ENCODE assay signal across 11 mouse cellular contexts in the genomic region with DNA sequence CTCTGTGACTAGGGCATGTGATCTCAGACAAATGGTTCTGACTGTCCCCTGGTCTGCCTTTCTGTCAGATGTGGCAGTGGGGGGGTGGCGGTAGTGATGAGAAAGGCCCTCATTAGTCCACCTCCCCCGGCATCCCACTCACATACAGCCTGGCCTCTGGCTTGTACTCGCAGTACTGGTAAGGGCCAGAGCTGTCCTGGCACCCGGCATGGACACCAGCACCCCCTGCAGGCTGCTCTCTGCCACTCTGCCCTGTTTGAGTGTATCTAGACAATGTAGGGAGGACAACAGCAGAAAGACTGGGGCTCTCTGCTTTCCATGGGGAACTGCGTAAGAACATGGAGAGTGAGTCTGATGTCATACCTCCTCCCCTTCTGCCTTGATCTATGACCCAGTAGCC. TPM values are rescaled to one million over a fixed set of nuclear protein-coding genes. Genes with fewer than 3 reads are reported as not detected.
DNase-seq lines count a peak whose midpoint lies in the region; ATAC-seq and TF ChIP-seq lines count a peak whose summit lies in the region.
"Had no signal": no experiment of that assay in that cellular context is flagged by ENCODE, and none has a peak within 500 bp of the region (broad histone marks: within the 10 kb centered on the region; RNA-seq: fewer than 3 reads in every experiment).

No protein-coding gene starts in this region.

- 87% methylated on average over 5 of the region's 5 CpGs for WGBS in liver, adult 2 months
- WGBS in liver, embryonic 11.5 days: 75% methylated on average over 5 of the region's 5 CpGs

- DNase-seq in cerebellum, adult 18-20 months: peak; percentile 10 to 26
- no peak for DNase-seq in cerebellum, postnatal 4 days (ENCODE audit: low spot score in 2 of 2)
- no peak for DNase-seq in liver, adult 2 months (ENCODE audit: extremely low read depth, low read depth, low spot score)
- no peak for DNase-seq in liver, embryonic 11.5 days (ENCODE audit: low spot score)
- peak; percentile 20 for DNase-seq in thymus, postnatal 0 days (ENCODE audit: low spot score)
- DNase-seq in frontal cortex, postnatal 25 days (ENCODE audit: low spot score in 2 of 2): no peak
- DNase-seq in gastrocnemius, postnatal 36 days: no peak
- DNase-seq: heart, postnatal 4 days; midbrain, embryonic 14.5 days had no signal

- H3K36me3 ChIP-seq in liver, adult 2 months (ENCODE audit: control insufficient read depth, insufficient read depth, low read length): no peaks in the 10 kb centered on the region
- no peaks in the 10 kb centered on the region for H3K36me3 ChIP-seq in liver, embryonic 11.5 days (ENCODE audit: control insufficient read depth, insufficient read depth, low read length)
- H3K36me3 ChIP-seq: limb, embryonic 13.5 days had no signal

- H3K4me1 ChIP-seq in liver, adult 2 months (ENCODE audit: control insufficient read depth, insufficient read depth, low read length): no peaks in the 10 kb centered on the region
- H3K4me1 ChIP-seq in liver, embryonic 11.5 days (replicated peaks; ENCODE audit: control insufficient read depth, insufficient read depth, low read length): no peaks in the 10 kb centered on the region
- H3K4me1 ChIP-seq in cortical plate, adult 2 months (ENCODE audit: control insufficient read depth, insufficient read depth, low read length): no peaks in the 10 kb centered on the region

- no peak overlapping the region for H3K4me3 ChIP-seq in liver, adult 2 months (ENCODE audit: insufficient read depth, low read depth, low read length)
- H3K4me3 ChIP-seq in liver, embryonic 11.5 days (ENCODE audit: low read depth, low read length): no peak overlapping the region
- H3K4me3 ChIP-seq in cortical plate, adult 2 months (ENCODE audit: insufficient read depth, low read length): no peak overlapping the region
- H3K4me3 ChIP-seq: limb, embryonic 13.5 days had no signal

- H3K9me3 ChIP-seq in liver, embryonic 11.5 days (ENCODE audit: control insufficient read depth, low read length): no peaks in the 10 kb centered on the region

- no peaks in the 10 kb centered on the region for H3K79me2 ChIP-seq in liver, adult 2 months (ENCODE audit: control insufficient read depth, insufficient read depth, low read length)

- no peak overlapping the region for H3K9ac ChIP-seq in liver, adult 2 months (ENCODE audit: low read depth, low read length)
- H3K9ac ChIP-seq in liver, embryonic 11.5 days (ENCODE audit: low read depth, low read length): no peak overlapping the region
- H3K9ac ChIP-seq: limb, embryonic 13.5 days had no signal

- intact Hi-C loops in gastrocnemius, postnatal 36 days (cut with DNase I): loop anchor here (5.0 to 10.0 kb wide), 2 partner anchors 59 to 157 kb away; no protein-coding TSS in a partner anchor

- peak; percentile 39 for TF ChIP-seq CTCF in liver, adult 2 months (IDR thresholded peaks at IDR 0.05; ENCODE audit: low read depth, low read length)
- TF ChIP-seq CTCF in cortical plate, adult 2 months (IDR thresholded peaks at IDR 0.05; ENCODE audit: extremely low read depth, insufficient read depth, low read length): 0 out of 2 replicates have a peak, but pooled peaks have one; percentile 11

- TF ChIP-seq POLR2A in liver, adult 2 months (IDR thresholded peaks at IDR 0.05; ENCODE audit: extremely low read depth, insufficient read depth, low read length): no peak
- no peak for TF ChIP-seq POLR2A in cortical plate, adult 2 months (IDR thresholded peaks at IDR 0.05; ENCODE audit: extremely low read depth, insufficient read depth, low read length)

- no peak overlapping the region for H3K27ac ChIP-seq in liver, adult 2 months (replicated peaks; ENCODE audit: insufficient read depth, low read depth, low read length)
- no peak overlapping the region for H3K27ac ChIP-seq in liver, embryonic 11.5 days (ENCODE audit: low read depth, low read length)
- no peak overlapping the region for H3K27ac ChIP-seq in cortical plate, adult 2 months (ENCODE audit: insufficient read depth, low read length)
- H3K27ac ChIP-seq: limb, embryonic 13.5 days had no signal

- H3K4me2 ChIP-seq in liver, embryonic 11.5 days: no peak overlapping the region
- H3K4me2 ChIP-seq: limb, embryonic 13.5 days had no signal

- 0 out of 2 replicates have a peak, but pooled peaks cover 3% of the 10 kb centered on the region for H3K27me3 ChIP-seq in liver, adult 2 months (ENCODE audit: control insufficient read depth, insufficient read depth, low read length)
- no peaks in the 10 kb centered on the region for H3K27me3 ChIP-seq in liver, embryonic 11.5 days (replicated peaks; ENCODE audit: control insufficient read depth, insufficient read depth, low read length)
- H3K27me3 ChIP-seq: limb, embryonic 13.5 days had no signal

- ATAC-seq in liver, embryonic 11.5 days (replicated peaks; ENCODE audit: low FRiP score): no peak

RNA-seq across cellular contexts. Expression of a gene that starts 36.2 kb away (rescaled TPM):
- total RNA-seq in liver, adult 2 months (2014; rRNA removed): 0.37 and 0.60 TPM in 2 replicates
- polyA plus RNA-seq in liver, adult 2 months (2012; rRNA removed): 0.35 and 0.60 TPM in 2 replicates
- polyA plus RNA-seq in liver, embryonic 11.5 days (2014; fragmentation: Nextera tagmentation; extraction: Ambion mirVana): 0.12 and 0.40 TPM in 2 replicates
- 5.2 and 6.7 TPM in 2 replicates for polyA plus RNA-seq in cortical plate, adult 2 months (2012; rRNA removed)
- 0.36 and 0.56 TPM in 2 replicates for polyA plus RNA-seq in thymus, postnatal 0 days (2015; fragmentation: Nextera tagmentation; extraction: Ambion mirVana)
- 1 to 10 TPM in 1 of 2 experiments, under 1 TPM in 1; 0.87 to 2.2 TPM for total RNA-seq in gastrocnemius, postnatal 36 days (2021)

RNA-seq across cellular contexts. Expression of a gene that starts 55.6 kb away (rescaled TPM):
- total RNA-seq in liver, adult 2 months (2014; rRNA removed): 3.0 and 4.0 TPM in 2 replicates
- polyA plus RNA-seq in liver, adult 2 months (2012; rRNA removed): 3.0 and 3.8 TPM in 2 replicates
- polyA plus RNA-seq in liver, embryonic 11.5 days (2014; fragmentation: Nextera tagmentation; extraction: Ambion mirVana): 18.2 and 21.1 TPM in 2 replicates
- polyA plus RNA-seq in cortical plate, adult 2 months (2012; rRNA removed): 33.5 and 34.5 TPM in 2 replicates
- polyA plus RNA-seq in thymus, postnatal 0 days (2015; fragmentation: Nextera tagmentation; extraction: Ambion mirVana): 17.6 and 21.5 TPM in 2 replicates
- total RNA-seq in gastrocnemius, postnatal 36 days (2021): 10 to 100 TPM in 1 of 2 experiments, 1 to 10 TPM in 1; 6.6 to 10.7 TPM

Comparison
In these comparisons a context has a peak if more than half of its experiments do, and no peak if none do; other contexts are left out.
1. DNase-seq: peak in cerebellum, adult 18-20 months (2 of 2) and thymus, postnatal 0 days (single experiment); none in cerebellum, postnatal 4 days (0 of 2), liver, adult 2 months (single experiment), liver, embryonic 11.5 days (single experiment), frontal cortex, postnatal 25 days (0 of 2) and gastrocnemius, postnatal 36 days (0 of 2).